Comparison of ENCODE assay signal across 20 mouse cellular contexts in genomic region chr7:45560241-45560640, GRCm38 (mm10). TPM values are rescaled to one million over a fixed set of nuclear protein-coding genes. Genes with fewer than 3 reads are reported as not detected.
DNase-seq lines count a peak whose midpoint lies in the region; ATAC-seq and TF ChIP-seq lines count a peak whose summit lies in the region.
"Had no signal": no experiment of that assay in that cellular context is flagged by ENCODE, and none has a peak within 500 bp of the region (broad histone marks: within the 10 kb centered on the region; RNA-seq: fewer than 3 reads in every experiment).

No protein-coding gene starts in this region.

- no peak overlapping the region; the same call in 1 of the 2 replicates for H3K27ac ChIP-seq in MEL (ENCODE audit: control insufficient read depth, low read depth, low read length)
- no peak overlapping the region for H3K27ac ChIP-seq in liver, embryonic 14.5 days
- H3K27ac ChIP-seq: embryonic facial prominence, embryonic 10.5 days; forebrain, embryonic 13.5 days; heart, adult 2 months; hindbrain, embryonic 15.5 days; left cerebral cortex, adult 2 months had no signal

- peak overlapping the region; percentile 53 to 60 for H3K4me3 ChIP-seq in MEL (ENCODE audit: control insufficient read depth in 1 of 2, insufficient read depth in 1 of 2, low read depth in 2 of 2, low read length in 2 of 2)
- H3K4me3 ChIP-seq in liver, embryonic 14.5 days (ENCODE audit: insufficient read depth in 1 of 2, low read depth in 2 of 2, low read length in 2 of 2) = no peak overlapping the region
- H3K4me3 ChIP-seq: forebrain, embryonic 13.5 days; heart, adult 2 months; hindbrain, embryonic 15.5 days; left cerebral cortex, adult 2 months had no signal

- peak overlapping the region; percentile 52; the same call in 1 of the 2 replicates for H3K4me2 ChIP-seq in liver, embryonic 14.5 days (ENCODE audit: low read depth)
- H3K4me2 ChIP-seq: forebrain, embryonic 13.5 days; hindbrain, embryonic 15.5 days had no signal

- TF ChIP-seq POLR2A in MEL (IDR thresholded peaks at IDR 0.05; ENCODE audit: control insufficient read depth in 1 of 2, insufficient read depth in 1 of 2, low read depth in 1 of 2, low read length in 2 of 2, poor library complexity in 1 of 2) = no peak

- peak overlapping the region; percentile 72 for H3K9ac ChIP-seq in MEL (ENCODE audit: control insufficient read depth, low read depth, low read length, poor library complexity, severe bottlenecking)
- H3K9ac ChIP-seq in liver, embryonic 14.5 days (replicated peaks) = no peak overlapping the region
- H3K9ac ChIP-seq: forebrain, embryonic 13.5 days; hindbrain, embryonic 15.5 days had no signal

- 48% methylated on average over 7 of the region's 7 CpGs for WGBS in liver, embryonic 14.5 days (ENCODE audit: insufficient replicate concordance)

- no peaks in the 10 kb centered on the region for H3K9me3 ChIP-seq in MEL (replicated peaks; ENCODE audit: insufficient read depth, low read length)
- no peaks in the 10 kb centered on the region for H3K9me3 ChIP-seq in liver, embryonic 14.5 days (ENCODE audit: control insufficient read depth, low read length)
- H3K9me3 ChIP-seq: embryonic facial prominence, embryonic 10.5 days; forebrain, embryonic 13.5 days; hindbrain, embryonic 15.5 days had no signal

- DNase-seq in 416B (ENCODE audit: low read depth) = peak; percentile 51
- peak; percentile 28 for DNase-seq in CD4-positive helper T cell, adult 2 months (ENCODE audit: low read depth, low spot score)
- peak; percentile 53 for DNase-seq in MEL (ENCODE audit: low read depth, low spot score)
- no peak for DNase-seq in liver, embryonic 14.5 days (ENCODE audit: low read depth in 3 of 3, low spot score in 3 of 3)
- no peak for DNase-seq in spleen, postnatal 10 days (ENCODE audit: low spot score in 2 of 2)
- DNase-seq in embryo, embryonic 10 days (ENCODE audit: low spot score) = no peak
- DNase-seq in cerebellum, postnatal 36 days = no peak
- DNase-seq: cerebellum, adult 2 months; gastrocnemius, postnatal 25 days; heart, adult 2 months; heart, postnatal 4 days; kidney, postnatal 36 days; layer of hippocampus, adult 9-11 months; lung, postnatal 14 days had no signal

- no peaks in the 10 kb centered on the region; the same call in 1 of the 2 replicates for H3K79me2 ChIP-seq in MEL (ENCODE audit: control insufficient read depth, insufficient read depth, low read length, poor library complexity)

- no peak for ATAC-seq in liver, embryonic 14.5 days (ENCODE audit: insufficient read depth)
- ATAC-seq: forebrain, embryonic 13.5 days; intestine, embryonic 16.5 days; midbrain, embryonic 16.5 days had no signal

- no peaks in the 10 kb centered on the region for H3K27me3 ChIP-seq in MEL (ENCODE audit: control insufficient read depth in 1 of 2, insufficient read depth in 2 of 2, low read length in 2 of 2)
- no peaks in the 10 kb centered on the region for H3K27me3 ChIP-seq in liver, embryonic 14.5 days (ENCODE audit: control insufficient read depth, insufficient read depth, low read length)
- H3K27me3 ChIP-seq: hindbrain, embryonic 15.5 days had no signal

- TF ChIP-seq CTCF in MEL (IDR thresholded peaks at IDR 0.05 in 2 of 3, conservative IDR thresholded peaks at IDR 0.05 in 1 of 3; ENCODE audit: control insufficient read depth in 1 of 3, insufficient read depth in 1 of 3, low read depth in 2 of 3, low read length in 3 of 3, poor library complexity in 1 of 3, severe bottlenecking in 1 of 3) = no peak
- no peak for TF ChIP-seq CTCF in liver, embryonic 14.5 days (IDR thresholded peaks at IDR 0.05; ENCODE audit: low read depth)

- 0 out of 4 replicates have a peak, but pooled peaks cover 0 to 2% of the 10 kb centered on the region in 2 experiments for H3K36me3 ChIP-seq in MEL (ENCODE audit: control insufficient read depth in 1 of 2, insufficient read depth in 2 of 2, low read length in 2 of 2)
- H3K36me3 ChIP-seq in liver, embryonic 14.5 days (replicated peaks; ENCODE audit: control insufficient read depth, insufficient read depth, low read depth) = no peaks in the 10 kb centered on the region
- H3K36me3 ChIP-seq: embryonic facial prominence, embryonic 10.5 days; hindbrain, embryonic 15.5 days had no signal

- TF ChIP-seq EP300 in MEL (IDR thresholded peaks at IDR 0.05; ENCODE audit: low read depth in 1 of 2, low read length in 2 of 2) = 0 out of 4 replicates have a peak, but pooled peaks of 1 of the 2 experiments have one; percentile 4
- no peak for TF ChIP-seq EP300 in liver, embryonic 14.5 days (IDR thresholded peaks at IDR 0.05; ENCODE audit: low read depth)

- TF ChIP-seq RAD21 in MEL (IDR thresholded peaks at IDR 0.05; ENCODE audit: low read depth, low read length) = no peak

- peaks cover 0 to 10% of the 10 kb centered on the region in 2 experiments; a peak in 2 of 4 replicates for H3K4me1 ChIP-seq in MEL (ENCODE audit: control insufficient read depth in 1 of 2, insufficient read depth in 2 of 2, low read length in 2 of 2)
- H3K4me1 ChIP-seq in liver, embryonic 14.5 days (replicated peaks; ENCODE audit: control insufficient read depth in 2 of 2, insufficient read depth in 2 of 2, low read length in 1 of 2) = peaks cover 8 to 23% of the 10 kb centered on the region in 2 experiments
- H3K4me1 ChIP-seq: forebrain, embryonic 13.5 days had no signal

TF ChIP-seq in MEL, 35 proteins besides CTCF, POLR2A, EP300 and RAD21:
- TF ChIP-seq ZKSCAN1 (IDR thresholded peaks at IDR 0.05; ENCODE audit: low read depth, low read length) (no peak), ETS1 (IDR thresholded peaks at IDR 0.05; ENCODE audit: low read depth, low read length) (peak; percentile 42), MAX (IDR thresholded peaks at IDR 0.05; ENCODE audit: low read length) (0 out of 2 replicates have a peak, but pooled peaks have one; percentile 18), ELF1 (IDR thresholded peaks at IDR 0.05; ENCODE audit: low read depth, low read length) (no peak), USF1 (IDR thresholded peaks at IDR 0.05; ENCODE audit: low read depth, low read length) (no peak), CHD1 (IDR thresholded peaks at IDR 0.05; ENCODE audit: low read depth, low read length) (0 out of 2 replicates have a peak, but pooled peaks have one; percentile 25), GABPA (IDR thresholded peaks at IDR 0.05; ENCODE audit: low read depth, low read length) (no peak), TCF12 (IDR thresholded peaks at IDR 0.05; ENCODE audit: low read depth, low read length) (no peak), E2F4 (IDR thresholded peaks at IDR 0.05; ENCODE audit: borderline replicate concordance, low read depth, low read length) (no peak), SIN3A (IDR thresholded peaks at IDR 0.05; ENCODE audit: low read length) (no peak; the same call in 1 of the 2 replicates), KAT2A (conservative IDR thresholded peaks at IDR 0.05; ENCODE audit: low read depth, low read length) (no peak)

RNA-seq across cellular contexts. Expression of gene Hsd17b14, which starts 5.5 kb away (rescaled TPM):
- total RNA-seq in MEL (2012; rRNA removed) = 1.8 and 2.0 TPM in 2 replicates
- polyA plus RNA-seq in MEL (2012; ENCODE audit: insufficient read depth in 1 of 2, insufficient read length in 2 of 2, low read depth in 1 of 2, low replicate concordance in 2 of 2, missing spikeins in 1 of 2) = 1 to 10 TPM in 1 of 2 experiments, not detected in 1; 9.3 TPM
- 0.95 and 2.1 TPM in 2 replicates for polyA plus RNA-seq in liver, embryonic 14.5 days (2012; rRNA removed)
- 1.2 and 2.5 TPM in 2 replicates for polyA plus RNA-seq in liver, embryonic 14.5 days (2014; fragmentation: Nextera tagmentation; extraction: Ambion mirVana)

RNA-seq across cellular contexts. Expression of gene Bcat2, which starts 9.7 kb away (rescaled TPM):
- 47.4 and 49.4 TPM in 2 replicates for total RNA-seq in MEL (2012; rRNA removed)
- 100 to 1,000 TPM in 1 of 2 experiments, not detected in 1; 140 TPM for polyA plus RNA-seq in MEL (2012; ENCODE audit: insufficient read depth in 1 of 2, insufficient read length in 2 of 2, low read depth in 1 of 2, low replicate concordance in 2 of 2, missing spikeins in 1 of 2)
- 38.8 and 40.6 TPM in 2 replicates for polyA plus RNA-seq in liver, embryonic 14.5 days (2012; rRNA removed)
- 35.9 and 39.4 TPM in 2 replicates for polyA plus RNA-seq in liver, embryonic 14.5 days (2014; fragmentation: Nextera tagmentation; extraction: Ambion mirVana)

RNA-seq across cellular contexts. Expression of gene Plekha4, which starts 34.1 kb away (rescaled TPM):
- 0.12 and 0.36 TPM in 2 replicates for total RNA-seq in MEL (2012; rRNA removed)
- polyA plus RNA-seq in MEL (2012; ENCODE audit: insufficient read depth in 1 of 2, insufficient read length in 2 of 2, low read depth in 1 of 2, low replicate concordance in 2 of 2, missing spikeins in 1 of 2) = under 1 TPM in 1 of 2 experiments, not detected in 1; 0.65 TPM
- polyA plus RNA-seq in liver, embryonic 14.5 days (2012; rRNA removed) = 0.52 and 0.90 TPM in 2 replicates
- 0.40 and 0.41 TPM in 2 replicates for polyA plus RNA-seq in liver, embryonic 14.5 days (2014; fragmentation: Nextera tagmentation; extraction: Ambion mirVana)

RNA-seq across cellular contexts. Expression of gene Ppp1r15a, which starts 34.2 kb away (rescaled TPM):
- total RNA-seq in MEL (2012; rRNA removed) = 27.0 and 27.2 TPM in 2 replicates
- 10 to 100 TPM in 1 of 2 experiments, not detected in 1; 78.0 TPM for polyA plus RNA-seq in MEL (2012; ENCODE audit: insufficient read depth in 1 of 2, insufficient read length in 2 of 2, low read depth in 1 of 2, low replicate concordance in 2 of 2, missing spikeins in 1 of 2)
- 79.3 and 140 TPM in 2 replicates for polyA plus RNA-seq in liver, embryonic 14.5 days (2012; rRNA removed)
- 165 and 183 TPM in 2 replicates for polyA plus RNA-seq in liver, embryonic 14.5 days (2014; fragmentation: Nextera tagmentation; extraction: Ambion mirVana)

RNA-seq across cellular contexts. Expression of gene Nucb1, which starts 50.0 kb away (rescaled TPM):
- total RNA-seq in MEL (2012; rRNA removed) = 196 and 224 TPM in 2 replicates
- polyA plus RNA-seq in MEL (2012; ENCODE audit: insufficient read depth in 1 of 2, insufficient read length in 2 of 2, low read depth in 1 of 2, low replicate concordance in 2 of 2, missing spikeins in 1 of 2) = 100 to 1,000 TPM in 1 of 2 experiments, 10 to 100 TPM in 1; 92.3 to 343 TPM
- polyA plus RNA-seq in liver, embryonic 14.5 days (2012; rRNA removed) = 48.2 and 58.8 TPM in 2 replicates
- 81.7 and 97.2 TPM in 2 replicates for polyA plus RNA-seq in liver, embryonic 14.5 days (2014; fragmentation: Nextera tagmentation; extraction: Ambion mirVana)

Comparison
In these comparisons a context has a peak if more than half of its experiments do, and no peak if none do; other contexts are left out.
1. DNase-seq: peak in 416B (single experiment), CD4-positive helper T cell, adult 2 months (single experiment) and MEL (single experiment); none in liver, embryonic 14.5 days (0 of 3), spleen, postnatal 10 days (0 of 2), embryo, embryonic 10 days (single experiment) and cerebellum, postnatal 36 days (0 of 2).
2. H3K4me3 ChIP-seq: peak in MEL (2 of 2); none in liver, embryonic 14.5 days (0 of 2).